Mouse (Mus musculus) stomach, embryonic 16.5 days (tissue): ENCODE results near the gene Zbtb8b. TPM values are rescaled to one million over a fixed set of nuclear protein-coding genes. Genes with fewer than 3 reads are reported as not detected.
A peak's percentile ranks its signal among the peaks of the same experiment; 100 is the strongest.
"Not testable (repeated sequence)": the region's sequence is repeated elsewhere in the genome, so short reads cannot be mapped to it uniquely, and the experiment has no call there.

Experiments used
- ATAC-seq: fragments of 200-750 bp; cut with Nextera tagmentation; 2 replicates; pipeline ENCODE4 v1.8.0; 2017; ENCODE audit warnings: moderate number of reproducible peaks, moderate TSS enrichment; ENCODE audit not compliant: insufficient read depth, low FRiP score
- H3K27ac ChIP-seq: fragments of 300-500 bp; sonication (generic); 2 replicates; pipeline ENCODE4 v1.5.1; 2014; ENCODE audit warnings: low read length
- H3K27me3 ChIP-seq: fragments of 300-500 bp; sonication (generic); 2 replicates; pipeline ENCODE4 v1.6.1; 2014; ENCODE audit warnings: low read length, control low read depth, mixed read lengths; ENCODE audit not compliant: control insufficient read depth, insufficient read depth
- H3K36me3 ChIP-seq: fragments of 300-500 bp; sonication (generic); 2 replicates; pipeline ENCODE4 v1.6.1; 2014; ENCODE audit warnings: low read length; ENCODE audit not compliant: control insufficient read depth, insufficient read depth
- H3K4me1 ChIP-seq: fragments of 300-500 bp; sonication (generic); 2 replicates; pipeline ENCODE4 v1.6.1; 2014; ENCODE audit warnings: low read length, control low read depth, mixed read lengths; ENCODE audit not compliant: control insufficient read depth, insufficient read depth
- H3K4me2 ChIP-seq: fragments of 300-500 bp; sonication (generic); 2 replicates; pipeline ENCODE4 v1.6.1; 2014; ENCODE audit warnings: low read depth, low read length, mixed read lengths
- H3K4me3 ChIP-seq: fragments of 300-500 bp; sonication (generic); replicated peaks from 2 replicates; pipeline ENCODE4 v1.5.1; 2014; ENCODE audit warnings: mild to moderate bottlenecking, low read length
- H3K9ac ChIP-seq: fragments of 300-500 bp; sonication (generic); 2 replicates; pipeline ENCODE4 v1.6.1; 2014; ENCODE audit warnings: low read length
- H3K9me3 ChIP-seq: fragments of 300-500 bp; sonication (generic); replicated peaks from 2 replicates; pipeline ENCODE4 v1.6.1; 2016; ENCODE audit warnings: low read length, control low read depth; ENCODE audit not compliant: control insufficient read depth
- WGBS: fragments of 180-500 bp; shearing (Covaris S2); extraction: QIAGEN DNeasy Blood & Tissue Kit; methylation state at CpG from one replicate; pipeline ENCODE4 v1.1.7; 2014; 5-methylcytosine and 5-hydroxymethylcytosine counted together
- polyA plus RNA-seq: library from polyadenylated mRNA; unstranded; fragments of >200 nt; fragmentation: Nextera tagmentation; extraction: Ambion mirVana; gene quantifications from 2 replicates; pipeline ENCODE4 v1.2.1, GENCODE M21; 2015

Gene Zbtb8b
- polyA plus RNA-seq, 1 experiment from 2014 or later: 1.6 TPM

GRCm38 (mm10) chr4:129460827-129461182, 20.2 kb upstream of the Zbtb8b start:
- Histone ChIP-seq H3K9ac (peak overlapping the region; percentile 75), H3K36me3 (0 out of 2 replicates have a peak, but pooled peaks cover 10% of the 10 kb centered on the region), H3K4me3 (peak overlapping the region; percentile 59), H3K4me2 (peak overlapping the region; percentile 58), H3K9me3 (no peaks in the 10 kb centered on the region), H3K27me3 (no peaks in the 10 kb centered on the region), H3K27ac (peak overlapping the region; percentile 87), H3K4me1 (peaks cover 13% of the 10 kb centered on the region; the same call in 1 of the 2 replicates)
- 0% methylated on average over 4 of the region's 4 CpGs for WGBS
- ATAC-seq: no peak

- Histone ChIP-seq H3K9ac (no peak overlapping the region), H3K36me3 (no peaks in the 10 kb centered on the region), H3K9me3 (no peaks in the 10 kb centered on the region), H3K27me3 (no peaks in the 10 kb centered on the region), H3K4me1 (peaks cover 13% of the 10 kb centered on the region; the same call in 1 of the 2 replicates), H3K4me3 (no peak overlapping the region), H3K27ac (no peak overlapping the region), H3K4me2 (no peak overlapping the region)
- ATAC-seq: no peak
- WGBS: 79% methylated on average over 3 of the region's 3 CpGs
These were observed 19.1 kb upstream of the Zbtb8b start for GRCm38 (mm10) chr4:129459726-129460125.

DNA sequence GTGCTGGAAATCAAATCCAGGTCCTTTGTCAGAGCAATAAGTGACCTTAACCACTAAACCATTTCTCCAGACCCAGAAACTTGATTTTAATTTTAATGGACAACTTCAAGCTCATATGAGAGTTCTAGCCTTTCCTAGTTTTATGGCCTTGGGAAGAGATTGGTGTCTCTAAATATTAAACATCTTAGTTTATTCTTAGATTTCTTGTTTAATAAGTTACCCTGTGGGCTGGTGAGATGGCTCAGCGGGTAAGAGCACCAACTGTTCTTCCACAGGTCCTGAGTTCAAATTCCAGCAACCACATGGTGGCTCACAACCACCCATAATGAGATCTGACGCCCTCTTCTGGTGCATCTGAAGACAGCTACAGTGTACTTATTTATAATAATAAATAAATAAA, 16.7 kb upstream of the Zbtb8b start:
- ATAC-seq, H3K27me3 ChIP-seq, H3K4me2 ChIP-seq, H3K27ac ChIP-seq, H3K4me3 ChIP-seq, H3K36me3 ChIP-seq, H3K4me1 ChIP-seq, H3K9ac ChIP-seq, H3K9me3 ChIP-seq: not testable (repeated sequence)
- WGBS: 75% methylated on average over 2 of the region's 2 CpGs

DNA sequence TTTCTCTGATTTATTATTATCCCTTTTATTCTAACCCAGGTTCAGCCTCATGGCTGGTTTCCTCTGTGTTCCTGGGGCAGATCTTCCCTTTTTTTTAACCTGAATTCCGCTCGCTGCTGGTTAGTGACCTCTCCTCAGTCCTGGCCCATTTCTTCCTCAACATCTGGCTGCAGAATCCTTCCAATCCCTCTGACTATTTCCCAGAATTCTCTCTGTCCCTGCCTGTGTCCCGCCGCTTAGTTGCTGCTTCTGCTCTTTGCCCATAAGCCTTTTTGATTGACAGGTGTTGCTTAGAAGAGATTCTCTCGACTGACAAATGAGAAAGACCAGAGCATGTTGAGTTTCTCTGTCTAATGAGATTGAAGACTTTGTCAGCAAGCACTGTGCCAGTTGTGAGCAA, 15.5 kb upstream of the Zbtb8b start:
- no peak overlapping the region for H3K4me2 ChIP-seq
- H3K4me1 ChIP-seq: peaks cover 2% of the 10 kb centered on the region; the same call in 1 of the 2 replicates
- H3K36me3 ChIP-seq: no peaks in the 10 kb centered on the region
- no peak for ATAC-seq
- H3K9ac ChIP-seq: no peak overlapping the region
- no peaks in the 10 kb centered on the region for H3K27me3 ChIP-seq
- H3K9me3 ChIP-seq: no peaks in the 10 kb centered on the region
- WGBS: 51% methylated on average over 5 of the region's 5 CpGs
- H3K27ac ChIP-seq: no peak overlapping the region
- H3K4me3 ChIP-seq: no peak overlapping the region

DNA sequence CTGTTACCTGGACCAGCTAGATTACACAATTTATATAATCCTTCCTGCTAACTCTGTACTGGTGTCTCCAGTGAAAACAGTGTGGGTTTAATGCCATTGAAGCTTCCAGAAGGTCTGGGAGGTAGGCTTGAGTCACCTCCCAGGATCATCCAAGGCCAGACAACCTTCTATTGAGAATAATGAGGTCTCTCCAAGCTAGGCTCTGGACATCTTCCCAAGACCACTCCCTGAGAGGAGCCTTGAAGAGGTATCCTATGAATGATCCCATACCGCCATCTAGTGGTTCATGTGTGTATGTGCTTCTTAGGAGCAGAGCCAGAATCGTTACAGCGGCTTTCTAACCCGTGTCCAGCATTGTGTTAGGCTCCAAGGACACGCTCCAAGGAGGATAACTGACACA, 14.6 kb upstream of the Zbtb8b start:
- peak; percentile 83 for ATAC-seq
- Histone ChIP-seq H3K9ac (0 out of 2 replicates have a peak overlapping the region, but pooled peaks have one; percentile 33), H3K36me3 (no peaks in the 10 kb centered on the region), H3K4me2 (no peak overlapping the region), H3K27ac (no peak overlapping the region), H3K4me1 (peaks cover 2% of the 10 kb centered on the region; the same call in 1 of the 2 replicates), H3K9me3 (no peaks in the 10 kb centered on the region), H3K27me3 (no peaks in the 10 kb centered on the region), H3K4me3 (no peak overlapping the region)
- WGBS: 2% methylated on average over 5 of the region's 5 CpGs

- peak; percentile 41; the same call in 1 of the 2 replicates for ATAC-seq
- WGBS: 78% methylated on average over 15 of the region's 15 CpGs
- Histone ChIP-seq H3K36me3 (no peaks in the 10 kb centered on the region), H3K4me2 (no peak overlapping the region), H3K27ac (no peak overlapping the region), H3K27me3 (no peaks in the 10 kb centered on the region), H3K4me3 (no peak overlapping the region), H3K4me1 (peaks cover 2% of the 10 kb centered on the region; the same call in 1 of the 2 replicates), H3K9ac (no peak overlapping the region), H3K9me3 (no peaks in the 10 kb centered on the region)
These were observed 11.0 kb upstream of the Zbtb8b start for GRCm38 (mm10) chr4:129451471-129452169.

DNA sequence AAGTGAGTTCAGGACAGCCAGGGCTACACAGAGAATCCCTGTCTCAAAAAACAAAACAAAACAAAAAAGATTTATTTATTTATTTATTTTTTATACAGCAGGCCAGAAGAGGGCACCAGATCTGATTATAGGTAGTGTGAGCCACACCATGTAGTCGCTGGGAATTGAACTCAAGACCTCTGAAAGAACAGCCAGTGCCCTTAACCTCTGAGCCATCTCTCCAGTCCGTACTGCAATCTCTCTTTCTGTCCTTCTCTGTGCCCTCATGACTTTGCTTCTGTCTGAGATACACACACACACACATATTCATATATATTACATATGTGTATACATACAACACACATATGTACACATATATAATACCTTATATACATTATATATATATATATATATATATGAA, 10.2 kb upstream of the Zbtb8b start:
- Histone ChIP-seq H3K4me2 (no peak overlapping the region), H3K27ac (no peak overlapping the region), H3K9me3 (no peaks in the 10 kb centered on the region), H3K4me3 (no peak overlapping the region), H3K9ac (no peak overlapping the region), H3K4me1 (no peaks in the 10 kb centered on the region), H3K36me3 (no peaks in the 10 kb centered on the region), H3K27me3 (no peaks in the 10 kb centered on the region)
- no peak for ATAC-seq
- 76% methylated on average over 2 of the region's 2 CpGs for WGBS

DNA sequence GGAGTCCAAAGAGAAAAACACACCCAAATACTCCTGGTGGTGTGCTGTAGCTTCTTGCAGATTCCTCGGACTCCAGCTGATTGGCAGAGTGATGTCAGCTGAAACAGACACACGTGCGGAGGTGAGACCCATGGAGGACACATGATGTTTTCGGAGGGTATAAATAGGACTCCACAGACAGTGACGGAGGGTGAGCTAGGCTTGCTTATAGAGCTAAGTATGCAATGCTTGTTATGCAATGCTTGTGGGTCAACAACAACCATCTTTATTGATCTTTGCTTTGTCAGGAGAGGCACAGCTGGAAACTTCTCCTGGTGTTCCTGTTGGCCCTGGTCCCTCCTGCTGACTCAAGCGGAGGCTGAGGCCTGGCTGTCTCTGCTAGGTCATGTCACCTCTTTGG, 8.1 kb upstream of the Zbtb8b start:
- H3K4me2 ChIP-seq: no peak overlapping the region
- H3K9me3 ChIP-seq: no peaks in the 10 kb centered on the region
- ATAC-seq: no peak
- no peaks in the 10 kb centered on the region for H3K36me3 ChIP-seq
- no peak overlapping the region for H3K9ac ChIP-seq
- no peak overlapping the region for H3K27ac ChIP-seq
- 83% methylated on average over 6 of the region's 6 CpGs for WGBS
- no peak overlapping the region for H3K4me3 ChIP-seq
- H3K4me1 ChIP-seq: no peaks in the 10 kb centered on the region
- no peaks in the 10 kb centered on the region for H3K27me3 ChIP-seq

DNA sequence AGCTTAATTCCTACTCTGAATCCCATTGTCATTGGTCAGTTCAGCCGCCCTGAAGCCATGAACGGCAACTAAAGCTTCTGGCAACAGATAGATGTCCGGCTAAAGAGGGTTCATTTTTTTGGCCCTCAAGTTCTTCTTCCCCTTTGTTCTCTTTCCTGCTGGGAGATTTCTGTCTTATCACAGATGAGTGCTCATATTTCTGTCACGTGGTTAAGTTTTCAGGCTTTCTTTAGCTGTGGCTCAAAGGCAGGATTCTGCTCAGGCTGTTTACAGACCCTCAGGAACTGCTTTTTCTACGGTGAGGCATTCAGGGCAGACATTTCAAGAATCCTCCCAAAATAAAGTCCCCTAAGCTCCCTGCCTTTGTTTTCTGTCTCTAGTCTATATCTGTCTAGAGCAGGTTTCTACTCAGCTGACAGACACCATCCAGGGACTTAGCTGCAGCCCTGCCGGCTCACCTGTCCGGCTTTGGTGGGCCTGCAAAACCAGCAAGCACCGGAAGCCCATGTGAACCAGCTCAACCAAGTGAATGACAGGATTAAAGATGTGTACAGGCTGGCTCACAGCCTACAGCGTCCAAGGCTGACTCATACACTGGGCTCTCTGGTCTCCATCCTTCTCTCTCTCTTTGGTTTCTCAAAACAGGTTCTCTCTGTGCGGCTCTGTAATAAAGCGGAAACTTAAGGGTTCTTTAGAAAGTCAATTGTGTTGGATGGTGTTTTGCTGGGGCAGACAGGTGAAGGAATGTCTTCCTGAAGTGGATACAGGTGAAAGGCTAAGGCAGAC, 7.3 kb upstream of the Zbtb8b start:
- Histone ChIP-seq H3K9ac (no peak overlapping the region), H3K9me3 (no peaks in the 10 kb centered on the region), H3K4me1 (no peaks in the 10 kb centered on the region), H3K27me3 (no peaks in the 10 kb centered on the region), H3K4me2 (no peak overlapping the region), H3K4me3 (no peak overlapping the region), H3K27ac (no peak overlapping the region), H3K36me3 (no peaks in the 10 kb centered on the region)
- WGBS: 71% methylated on average over 11 of the region's 11 CpGs
- ATAC-seq: 0 out of 2 replicates have a peak, but pooled peaks have one; percentile 47
